Mouse (Mus musculus) liver, postnatal 0 days (tissue): ENCODE data around the gene Exoc2.

Experiments
- CTCF ChIP-seq: sonication (generic); IDR thresholded peaks from 2 replicates; pipeline ENCODE4 v1.5.1; 2016; ENCODE audit warnings: antibody characterized with exemption, low read depth
- EP300 ChIP-seq: IDR thresholded peaks from 2 replicates; pipeline ENCODE4 v1.6.1; 2016; ENCODE audit warnings: antibody characterized with exemption, low read depth, mild to moderate bottlenecking

DNA sequence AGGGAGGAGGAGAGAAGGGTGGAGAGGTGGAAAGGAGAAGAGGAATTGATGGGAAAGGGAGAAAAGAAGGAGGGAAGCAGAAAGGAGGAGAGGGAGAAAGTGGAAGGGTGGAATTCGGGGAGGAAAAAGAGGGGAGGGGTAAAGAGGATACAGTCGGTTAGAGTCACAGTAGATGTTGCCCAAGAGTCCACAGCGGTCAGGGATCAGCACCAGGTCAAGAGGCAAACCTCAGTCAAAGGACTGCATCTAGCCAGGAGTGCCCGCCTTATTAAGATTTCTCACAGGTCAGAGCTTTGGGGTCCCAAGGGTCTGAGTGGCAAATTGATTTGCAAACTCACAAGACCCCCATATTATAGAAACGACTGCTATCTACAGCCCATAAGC lies 346 bp upstream of the Exoc2 start:
- no peak for TF ChIP-seq CTCF
- TF ChIP-seq EP300: no peak
